Mouse (Mus musculus) MEL (cell line): ENCODE results near the gene Dpf3.

Source experiments
- CTCF ChIP-seq, 3 experiments: IDR thresholded peaks in 2 of 3; conservative IDR thresholded peaks in 1 of 3; 2 replicates each; pipeline ENCODE4 v1.5.1; 2011 to 2012; ENCODE audit warnings: low read length in 3 of 3, low read depth in 2 of 3, mild to moderate bottlenecking in 2 of 3, improper control_type of control experiment in 1 of 3, inconsistent platforms in 1 of 3, mixed read lengths in 1 of 3, moderate library complexity in 1 of 3; ENCODE audit not compliant: control insufficient read depth in 1 of 3, insufficient read depth in 1 of 3, poor library complexity in 1 of 3, severe bottlenecking in 1 of 3
- EP300 ChIP-seq, 2 experiments: IDR thresholded peaks; 2 replicates each; pipeline ENCODE4 v1.6.1; 2011; ENCODE audit warnings: improper control_type of control experiment in 2 of 2, low read length in 2 of 2, low read depth in 1 of 2, mild to moderate bottlenecking in 1 of 2
- ETS1 ChIP-seq: IDR thresholded peaks from 2 replicates; pipeline ENCODE4 v1.6.1; 2012; ENCODE audit warnings: low read depth, mild to moderate bottlenecking, inconsistent platforms, low read length, improper control_type of control experiment, moderate library complexity
- POLR2A ChIP-seq, 2 experiments: IDR thresholded peaks; 2 replicates each; pipeline ENCODE4 v1.6.1; 2011 to 2012; ENCODE audit warnings: low read length in 2 of 2, mild to moderate bottlenecking in 2 of 2, control low read depth in 1 of 2, improper control_type of control experiment in 1 of 2, low read depth in 1 of 2, moderate library complexity in 1 of 2; ENCODE audit not compliant: control insufficient read depth in 1 of 2, insufficient read depth in 1 of 2, poor library complexity in 1 of 2
- POLR2AphosphoS2 ChIP-seq: IDR thresholded peaks from 2 replicates; pipeline ENCODE4 v1.6.1; 2011; ENCODE audit warnings: low read length, improper control_type of control experiment
- POLR2AphosphoS5 ChIP-seq: IDR thresholded peaks from 2 replicates; pipeline ENCODE4 v1.6.1; 2012; ENCODE audit warnings: low read depth, borderline replicate concordance, mild to moderate bottlenecking, inconsistent platforms, low read length, moderate library complexity, mixed read lengths
- SIN3A ChIP-seq: IDR thresholded peaks from 2 replicates; pipeline ENCODE4 v1.6.1; 2012; ENCODE audit warnings: low read length, improper control_type of control experiment, inconsistent platforms
- USF1 ChIP-seq: IDR thresholded peaks from 2 replicates; pipeline ENCODE4 v1.6.1; 2014; ENCODE audit warnings: low read depth, mild to moderate bottlenecking, inconsistent platforms, low read length, improper control_type of control experiment, moderate library complexity

DNA sequence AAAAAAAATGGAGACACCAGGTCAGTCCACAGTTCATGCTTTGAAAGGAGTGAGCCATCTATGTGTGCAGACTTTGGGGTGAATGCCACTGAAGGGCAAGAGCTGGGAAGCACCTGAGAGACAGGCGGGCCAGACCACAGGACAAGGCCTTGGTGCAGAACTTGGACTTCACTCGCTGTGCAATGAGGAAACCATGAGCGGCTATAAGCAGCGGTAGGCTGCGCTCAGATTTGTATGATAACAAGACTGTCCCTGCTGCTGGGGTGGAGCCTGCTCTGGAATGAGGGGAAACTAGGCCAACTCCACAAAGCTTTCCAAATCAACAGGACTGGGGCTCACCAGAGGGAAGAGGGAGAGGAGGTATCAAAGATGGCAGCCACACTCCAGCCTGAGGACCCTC lies 57.3 kb downstream of the Dpf3 start:
- TF ChIP-seq ETS1 (no peak), SIN3A (no peak), POLR2AphosphoS5 (no peak), POLR2A (IDR thresholded peaks at IDR 0.05; ENCODE audit: control insufficient read depth in 1 of 2, insufficient read depth in 1 of 2, low read depth in 1 of 2, low read length in 2 of 2, poor library complexity in 1 of 2) (no peak), CTCF (IDR thresholded peaks at IDR 0.05 in 2 of 3, conservative IDR thresholded peaks at IDR 0.05 in 1 of 3; ENCODE audit: control insufficient read depth in 1 of 3, insufficient read depth in 1 of 3, low read depth in 2 of 3, low read length in 3 of 3, poor library complexity in 1 of 3, severe bottlenecking in 1 of 3) (no peak), USF1 (no peak), POLR2AphosphoS2 (no peak), EP300 (IDR thresholded peaks at IDR 0.05; ENCODE audit: low read depth in 1 of 2, low read length in 2 of 2) (no peak)
